Mouse (Mus musculus): ENCODE measurements around the gene 4931422A03Rik. TPM values are rescaled to one million over a fixed set of nuclear protein-coding genes. Genes with fewer than 3 reads are reported as not detected.

Gene 4931422A03Rik
- polyA plus RNA-seq, 1 experiment: 0.19 TPM

DNA sequence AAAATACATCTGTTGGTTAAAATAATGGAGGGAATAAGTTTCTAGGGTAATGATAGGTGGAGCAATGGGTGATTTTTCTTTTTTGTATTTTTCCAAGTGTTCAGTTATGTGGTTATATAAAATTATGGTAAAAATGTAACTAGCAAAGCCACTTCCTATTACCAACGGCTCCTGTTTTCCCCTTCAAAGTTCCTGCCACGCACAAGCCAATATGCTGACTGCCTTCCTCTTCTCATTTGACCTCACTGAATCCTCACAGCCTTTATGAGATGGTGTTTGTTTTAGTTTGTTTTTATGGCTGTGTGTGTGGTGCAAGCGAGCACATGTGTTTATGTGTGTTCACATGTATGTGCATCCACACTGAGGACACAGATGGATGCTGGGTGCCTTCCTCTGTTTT, 93.5 kb downstream of the 4931422A03Rik start:
- Histone ChIP-seq H3K27me3 (ENCODE audit: control insufficient read depth, insufficient read depth, insufficient read length) (peaks cover 35% of the 10 kb centered on the region), H3K4me2 (ENCODE audit: low read depth) (no peak overlapping the region), H3ac (ENCODE audit: control insufficient read depth, insufficient read length) (no peak overlapping the region), H3K36me3 (ENCODE audit: control insufficient read depth, insufficient read depth) (no peaks in the 10 kb centered on the region), H3K4me3 (no peak overlapping the region), H3K79me2 (ENCODE audit: control insufficient read depth, insufficient read depth) (no peaks in the 10 kb centered on the region)
- TF ChIP-seq POLR2AphosphoS2 (IDR thresholded peaks at IDR 0.05; ENCODE audit: insufficient read length, low read depth) (no peak), MAX (IDR thresholded peaks at IDR 0.05; ENCODE audit: low read depth) (no peak), SRF (IDR thresholded peaks at IDR 0.05; ENCODE audit: control insufficient read depth, insufficient read length, low read depth) (no peak), E2F4 (IDR thresholded peaks at IDR 0.05; ENCODE audit: insufficient read depth) (no peak), POLR2A (IDR thresholded peaks at IDR 0.05; ENCODE audit: insufficient read length, low read depth) (no peak), CEBPB (IDR thresholded peaks at IDR 0.05; ENCODE audit: insufficient read depth, poor library complexity, severe bottlenecking) (no peak), MYOG (IDR thresholded peaks at IDR 0.05; ENCODE audit: control insufficient read depth in 1 of 3, insufficient read depth in 1 of 3, insufficient read length in 2 of 3, low read depth in 2 of 3) (no peak), USF1 (IDR thresholded peaks at IDR 0.05; ENCODE audit: low read depth) (no peak), REST (IDR thresholded peaks at IDR 0.05; ENCODE audit: insufficient read depth, insufficient read length) (no peak), TCF3 (IDR thresholded peaks at IDR 0.05; ENCODE audit: insufficient read length, low read depth) (no peak), TCF12 (IDR thresholded peaks at IDR 0.05; ENCODE audit: insufficient read depth, poor library complexity, severe bottlenecking) (no peak), MYOD1 (IDR thresholded peaks at IDR 0.05; ENCODE audit: control insufficient read depth in 1 of 3, insufficient read length in 2 of 3, low read depth in 2 of 3) (no peak)

DNA sequence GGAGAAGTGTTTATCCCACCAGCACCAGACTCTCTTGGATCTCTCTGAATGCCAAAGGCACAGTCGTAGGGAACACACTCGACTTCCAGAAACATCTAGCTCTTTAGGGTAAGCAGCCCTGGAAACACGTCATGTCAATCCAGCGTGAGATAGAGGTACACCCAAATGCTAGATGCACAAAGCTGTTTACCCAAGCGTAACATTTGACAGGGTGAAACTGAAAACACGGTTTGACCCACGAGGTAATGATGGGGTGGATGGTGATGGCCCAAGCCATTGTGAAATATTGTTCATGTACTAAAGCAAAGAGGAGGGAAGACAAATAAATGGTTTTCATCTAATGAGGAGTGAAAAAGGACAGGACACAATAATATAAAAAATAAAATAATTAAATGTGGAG, 93.9 kb downstream of the 4931422A03Rik start:
- H3K79me2 ChIP-seq (ENCODE audit: control insufficient read depth, insufficient read depth): no peaks in the 10 kb centered on the region

DNA sequence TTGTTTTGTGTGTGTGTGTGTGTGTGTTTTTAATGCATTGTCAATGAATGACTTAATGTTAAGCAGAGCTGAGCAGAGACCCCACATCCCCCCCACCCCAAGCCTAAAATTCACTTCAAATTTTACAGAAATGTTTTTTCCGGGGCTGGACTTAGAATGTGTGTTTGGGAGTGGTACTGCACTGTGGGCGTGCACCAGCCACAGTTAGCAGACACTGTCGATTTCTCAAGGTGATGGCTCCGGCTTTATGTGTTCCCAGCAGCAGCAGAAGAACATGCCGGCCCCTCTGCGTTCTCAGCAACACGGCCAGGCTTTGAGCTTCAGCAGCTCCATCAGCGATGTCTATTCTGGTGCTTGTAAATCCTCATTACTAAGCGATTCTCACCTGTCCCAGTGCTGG, 95.7 kb downstream of the 4931422A03Rik start:
- TF ChIP-seq CEBPB (IDR thresholded peaks at IDR 0.05; ENCODE audit: insufficient read depth, poor library complexity, severe bottlenecking) (no peak), REST (IDR thresholded peaks at IDR 0.05; ENCODE audit: insufficient read depth, insufficient read length) (no peak), POLR2A (IDR thresholded peaks at IDR 0.05; ENCODE audit: insufficient read length, low read depth) (no peak), MAX (IDR thresholded peaks at IDR 0.05; ENCODE audit: low read depth) (no peak), MYOG (IDR thresholded peaks at IDR 0.05; ENCODE audit: control insufficient read depth in 1 of 3, insufficient read depth in 1 of 3, insufficient read length in 2 of 3, low read depth in 2 of 3) (no peak), SRF (IDR thresholded peaks at IDR 0.05; ENCODE audit: control insufficient read depth, insufficient read length, low read depth) (no peak), MYOD1 (IDR thresholded peaks at IDR 0.05; ENCODE audit: control insufficient read depth in 1 of 3, insufficient read length in 2 of 3, low read depth in 2 of 3) (no peak), E2F4 (IDR thresholded peaks at IDR 0.05; ENCODE audit: insufficient read depth) (no peak)

More for the DNA sequence above, 93.9 kb downstream of the 4931422A03Rik start:
- TF ChIP-seq MYOD1 (IDR thresholded peaks at IDR 0.05; ENCODE audit: control insufficient read depth in 1 of 3, insufficient read length in 2 of 3, low read depth in 2 of 3) (no peak), MYOG (IDR thresholded peaks at IDR 0.05; ENCODE audit: control insufficient read depth in 1 of 3, insufficient read depth in 1 of 3, insufficient read length in 2 of 3, low read depth in 2 of 3) (no peak)
- Histone ChIP-seq H3K27me3 (ENCODE audit: control insufficient read depth, insufficient read depth, insufficient read length) (peaks cover 35% of the 10 kb centered on the region), H3ac (ENCODE audit: control insufficient read depth, insufficient read length) (no peak overlapping the region), H3K36me3 (ENCODE audit: control insufficient read depth, insufficient read depth) (no peaks in the 10 kb centered on the region), H3K4me3 (no peak overlapping the region), H3K4me2 (ENCODE audit: low read depth) (no peak overlapping the region)

DNA sequence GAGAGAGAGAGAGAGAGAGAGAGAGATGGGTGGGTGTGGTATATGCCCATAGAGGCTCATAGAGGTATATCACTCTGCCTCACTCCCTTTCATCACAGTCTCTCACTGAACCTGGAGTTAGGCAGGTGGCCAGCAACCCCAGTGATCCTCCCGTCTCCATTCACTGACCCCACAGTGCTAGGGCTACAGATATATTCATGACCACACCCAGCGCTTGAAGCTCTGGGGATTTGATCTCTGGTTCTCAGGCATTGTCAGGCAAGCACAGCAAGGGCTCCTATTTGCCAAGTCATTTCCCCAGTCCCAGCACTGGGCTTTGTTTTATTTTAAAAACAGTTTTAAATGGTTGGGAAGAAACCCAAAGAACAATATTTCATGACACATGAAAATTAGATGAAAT, 96.1 kb downstream of the 4931422A03Rik start:
- no peak for TF ChIP-seq POLR2A (IDR thresholded peaks at IDR 0.05; ENCODE audit: insufficient read length, low read depth)
- no peak for TF ChIP-seq TCF3 (IDR thresholded peaks at IDR 0.05; ENCODE audit: insufficient read length, low read depth)
- TF ChIP-seq TCF12 (IDR thresholded peaks at IDR 0.05; ENCODE audit: insufficient read depth, poor library complexity, severe bottlenecking): no peak
- no peak for TF ChIP-seq MYOD1 (IDR thresholded peaks at IDR 0.05; ENCODE audit: control insufficient read depth in 1 of 3, insufficient read length in 2 of 3, low read depth in 2 of 3)
- TF ChIP-seq MYOG (IDR thresholded peaks at IDR 0.05; ENCODE audit: control insufficient read depth in 1 of 3, insufficient read depth in 1 of 3, insufficient read length in 2 of 3, low read depth in 2 of 3): no peak
- TF ChIP-seq MAX (IDR thresholded peaks at IDR 0.05; ENCODE audit: low read depth): no peak
- no peak for TF ChIP-seq REST (IDR thresholded peaks at IDR 0.05; ENCODE audit: insufficient read depth, insufficient read length)
- H3K27me3 ChIP-seq (ENCODE audit: control insufficient read depth, insufficient read depth, insufficient read length): peaks cover 22% of the 10 kb centered on the region
- no peak overlapping the region for H3K4me3 ChIP-seq
- H3ac ChIP-seq (ENCODE audit: control insufficient read depth, insufficient read length): no peak overlapping the region
- no peak overlapping the region for H3K4me2 ChIP-seq (ENCODE audit: low read depth)
- no peaks in the 10 kb centered on the region for H3K79me2 ChIP-seq (ENCODE audit: control insufficient read depth, insufficient read depth)
- no peaks in the 10 kb centered on the region for H3K36me3 ChIP-seq (ENCODE audit: control insufficient read depth, insufficient read depth)

More for the DNA sequence above, 95.7 kb downstream of the 4931422A03Rik start:
- Histone ChIP-seq H3K27me3 (ENCODE audit: control insufficient read depth, insufficient read depth, insufficient read length) (peaks cover 27% of the 10 kb centered on the region), H3K4me3 (no peak overlapping the region), H3K36me3 (ENCODE audit: control insufficient read depth, insufficient read depth) (no peaks in the 10 kb centered on the region), H3ac (ENCODE audit: control insufficient read depth, insufficient read length) (no peak overlapping the region), H3K79me2 (ENCODE audit: control insufficient read depth, insufficient read depth) (no peaks in the 10 kb centered on the region), H3K4me2 (ENCODE audit: low read depth) (no peak overlapping the region)

DNA sequence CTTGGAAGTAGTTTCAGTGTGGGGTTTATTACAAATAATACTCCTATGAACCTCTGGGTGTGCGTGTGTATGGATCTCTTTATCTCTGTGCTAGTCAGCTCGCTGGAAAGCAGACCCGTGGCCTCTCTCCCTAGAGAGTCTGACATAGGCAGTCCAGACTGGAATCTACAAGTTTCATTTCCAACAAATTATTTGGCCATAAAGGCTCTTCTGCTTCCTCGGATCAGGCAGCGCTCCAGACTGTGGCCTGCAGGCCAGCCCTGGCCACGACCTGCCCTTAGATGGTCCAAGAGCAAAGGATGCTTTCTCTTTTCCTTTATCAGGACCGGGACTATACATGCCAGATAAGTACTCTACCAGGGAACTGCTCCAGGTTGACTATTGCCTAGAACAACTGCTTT, 96.7 kb downstream of the 4931422A03Rik start:
- peaks cover 17% of the 10 kb centered on the region for H3K27me3 ChIP-seq (ENCODE audit: control insufficient read depth, insufficient read depth, insufficient read length)
- TF ChIP-seq MAX (IDR thresholded peaks at IDR 0.05; ENCODE audit: low read depth) (no peak), CEBPB (IDR thresholded peaks at IDR 0.05; ENCODE audit: insufficient read depth, poor library complexity, severe bottlenecking) (no peak), TCF3 (IDR thresholded peaks at IDR 0.05; ENCODE audit: insufficient read length, low read depth) (no peak), USF1 (IDR thresholded peaks at IDR 0.05; ENCODE audit: low read depth) (no peak), TCF12 (IDR thresholded peaks at IDR 0.05; ENCODE audit: insufficient read depth, poor library complexity, severe bottlenecking) (no peak), MYOG (IDR thresholded peaks at IDR 0.05; ENCODE audit: control insufficient read depth in 1 of 3, insufficient read depth in 1 of 3, insufficient read length in 2 of 3, low read depth in 2 of 3) (no peak), POLR2AphosphoS2 (IDR thresholded peaks at IDR 0.05; ENCODE audit: insufficient read length, low read depth) (no peak)
- no peak overlapping the region for H3K4me3 ChIP-seq
- H3K4me2 ChIP-seq (ENCODE audit: low read depth): peak overlapping the region; percentile 22
- no peak overlapping the region for H3ac ChIP-seq (ENCODE audit: control insufficient read depth, insufficient read length)
- no peaks in the 10 kb centered on the region for H3K36me3 ChIP-seq (ENCODE audit: control insufficient read depth, insufficient read depth)
- H3K79me2 ChIP-seq (ENCODE audit: control insufficient read depth, insufficient read depth): no peaks in the 10 kb centered on the region

All from myocyte (in vitro differentiated cells).